Mouse (Mus musculus) c-Kit-positive CD71-negative TER-119-negative erythroid progenitor cells, embryonic 14.5 days (primary cell): Measurements from ENCODE around the gene Zfp69.

Experiments used
- DNase-seq: peaks from one replicate; pipeline ENCODE4 v3.0.0-alpha.2; 2013; ENCODE audit warnings: low read depth

Gene Zfp69

DNA sequence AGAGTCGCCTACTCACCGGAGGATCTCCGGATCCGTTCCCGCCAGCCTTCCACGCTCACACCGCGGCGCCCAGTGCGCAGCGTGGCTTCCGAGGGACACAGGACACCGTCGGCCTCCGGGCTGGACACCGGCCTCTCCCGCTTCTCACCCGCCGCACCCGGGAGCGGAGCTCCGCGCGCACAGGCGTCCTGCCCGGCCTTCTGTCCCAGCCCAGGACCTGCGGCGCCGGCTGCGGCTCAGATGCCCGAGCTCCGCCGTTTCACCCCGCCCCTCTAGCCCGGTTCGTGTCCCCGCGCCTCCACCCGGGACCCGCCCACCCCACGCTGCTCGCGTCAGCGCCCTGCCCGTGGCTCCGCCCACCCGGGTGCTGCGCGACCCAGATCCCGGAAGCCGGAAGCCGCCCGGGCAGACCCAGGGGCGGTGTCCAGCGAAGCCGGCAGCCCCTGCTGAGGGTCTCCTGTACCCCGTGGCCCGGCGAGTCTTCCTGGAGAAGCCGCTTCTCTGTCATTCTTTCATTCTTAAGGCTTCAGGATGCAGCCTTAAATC, at the start of gene Zfp69:
Zfp69 (minus strand) TSS at position 272 of the 546 bp plus-strand sequence.
- DNase-seq = peak; percentile 73

DNA sequence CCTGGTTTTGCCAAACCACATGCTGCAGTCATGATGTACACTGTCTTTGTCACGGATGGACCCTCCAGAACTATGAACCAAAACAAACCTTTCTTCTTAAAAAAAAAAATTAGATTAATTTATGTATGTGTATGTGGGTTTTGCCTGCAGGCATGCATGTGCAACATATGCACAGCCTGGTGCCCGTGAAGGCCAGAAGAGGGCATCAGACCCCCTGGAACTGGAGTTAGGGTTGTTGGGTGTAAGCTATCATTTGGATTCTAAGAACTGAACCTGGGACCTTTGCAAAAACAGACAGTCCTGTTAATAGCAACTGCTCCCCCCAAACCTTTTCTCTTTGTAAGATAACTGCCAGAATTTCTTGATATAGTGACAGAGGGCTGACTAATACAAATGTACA, 49.5 kb upstream of the Zfp69 start:
- no peak for DNase-seq

DNA sequence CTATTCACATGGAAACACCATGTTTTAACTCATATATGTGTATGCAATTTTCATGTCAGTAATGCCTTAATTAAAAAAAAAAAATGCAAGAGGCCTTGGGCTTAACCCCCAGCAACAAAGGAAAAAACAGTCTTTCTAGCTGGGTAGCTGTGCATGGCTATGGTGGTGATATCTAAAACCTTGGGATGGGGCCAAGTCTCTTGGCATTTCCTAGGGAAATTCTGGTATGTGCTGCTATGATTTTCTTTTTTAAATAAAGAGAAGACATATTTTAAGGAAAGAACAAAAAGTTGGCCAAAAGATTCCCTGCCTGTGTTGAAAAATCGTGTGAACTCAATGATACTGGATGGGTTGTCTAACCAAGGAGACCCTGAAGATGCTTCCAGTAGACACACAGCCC, 44.4 kb upstream of the Zfp69 start:
- DNase-seq = no peak

DNA sequence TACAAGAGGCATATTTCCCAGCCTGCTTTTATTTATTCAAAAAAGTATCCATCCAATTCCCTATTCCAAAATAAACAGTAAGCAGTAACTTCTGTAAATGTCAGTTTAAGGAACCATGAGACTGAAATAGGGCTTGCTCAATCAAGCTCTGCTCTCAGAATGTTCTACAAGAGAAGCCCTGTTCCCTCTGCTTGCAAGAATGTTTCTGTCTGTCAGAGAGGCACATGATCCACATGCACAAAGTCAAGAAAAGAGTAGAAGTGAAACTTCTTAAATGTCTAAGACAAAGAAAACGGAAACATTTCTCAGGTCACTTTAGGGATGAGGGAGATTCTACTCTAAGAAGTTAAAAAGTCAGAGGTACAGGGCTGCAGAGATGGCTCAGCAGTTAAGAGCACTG, 41.5 kb upstream of the Zfp69 start:
- no peak for DNase-seq

DNA sequence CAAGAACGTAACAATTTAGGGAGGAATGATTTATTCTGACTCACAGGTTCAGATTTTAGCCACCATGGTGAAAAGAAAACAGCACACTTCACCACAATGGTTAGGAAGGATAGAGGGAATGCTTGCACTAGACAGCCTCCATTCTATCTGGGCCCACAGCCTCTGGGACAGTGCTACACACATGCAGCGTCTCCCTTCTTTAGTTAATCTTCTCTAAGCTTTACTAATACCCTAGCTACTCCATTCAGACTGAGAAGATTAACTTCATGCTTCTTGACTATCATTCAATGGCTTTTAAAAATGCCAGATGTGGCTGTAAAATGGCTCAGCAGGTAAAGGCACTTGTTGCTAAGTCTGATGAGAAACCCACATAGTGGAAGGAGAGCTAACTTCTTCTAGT, 40.8 kb upstream of the Zfp69 start:
- no peak for DNase-seq

DNA sequence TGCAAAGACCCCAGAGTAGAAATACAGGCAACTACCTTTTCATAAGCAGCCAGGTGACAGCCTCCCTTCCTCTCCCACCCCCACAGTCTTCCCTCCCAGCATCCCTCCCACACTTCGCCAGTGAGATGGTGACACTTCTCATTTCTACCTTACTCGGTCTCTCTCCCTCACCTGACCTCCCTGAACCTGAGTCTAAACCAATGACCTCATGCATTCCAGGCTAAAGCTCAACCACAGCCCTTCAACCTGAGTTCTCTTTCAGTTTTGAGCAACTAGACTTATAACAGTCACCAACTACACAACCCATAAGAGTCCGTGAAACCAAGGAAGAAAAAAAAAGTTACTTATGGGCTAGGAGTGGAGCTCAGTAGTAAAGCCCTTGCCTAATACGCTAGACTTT, 35.8 kb upstream of the Zfp69 start:
- no peak for DNase-seq

DNA sequence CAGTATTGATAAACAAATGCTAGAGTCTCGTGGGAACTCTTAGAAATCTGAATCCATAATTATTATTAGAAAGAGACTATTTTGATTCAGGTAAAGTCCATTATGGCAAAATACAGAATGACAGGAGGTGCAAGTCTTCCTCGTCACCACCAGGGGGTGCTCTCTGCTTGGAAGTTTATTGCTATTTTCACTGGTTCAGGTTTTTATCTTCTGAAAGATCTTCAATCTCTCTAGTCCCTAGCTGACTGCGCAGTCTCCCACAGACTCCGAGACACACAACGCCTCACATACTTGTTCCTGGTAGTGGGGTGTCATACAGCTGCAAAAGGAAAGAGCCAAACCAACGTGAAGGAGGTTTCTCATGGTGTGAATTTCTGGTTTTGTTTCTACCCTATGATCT, 34.9 kb upstream of the Zfp69 start:
- peak; percentile 48 for DNase-seq

DNA sequence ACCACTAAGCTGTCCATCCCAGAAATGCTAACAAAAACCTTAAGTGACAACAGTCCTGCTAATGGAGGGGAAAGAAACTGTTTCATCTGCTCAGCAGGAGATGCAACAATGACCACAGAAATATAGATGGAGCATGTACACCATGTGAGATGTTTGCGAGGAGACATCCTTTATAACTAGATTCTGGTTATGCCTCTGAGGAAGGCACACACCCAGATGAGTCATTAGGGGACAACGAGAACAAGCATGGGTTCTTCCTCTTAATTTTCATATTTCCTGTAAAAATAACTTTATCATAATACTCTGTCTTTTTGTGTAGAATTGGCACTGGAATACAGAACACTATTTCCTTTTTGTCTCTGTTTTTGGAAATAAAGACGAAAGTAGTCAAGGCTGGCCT, 26.7 kb upstream of the Zfp69 start:
- DNase-seq = no peak

DNA sequence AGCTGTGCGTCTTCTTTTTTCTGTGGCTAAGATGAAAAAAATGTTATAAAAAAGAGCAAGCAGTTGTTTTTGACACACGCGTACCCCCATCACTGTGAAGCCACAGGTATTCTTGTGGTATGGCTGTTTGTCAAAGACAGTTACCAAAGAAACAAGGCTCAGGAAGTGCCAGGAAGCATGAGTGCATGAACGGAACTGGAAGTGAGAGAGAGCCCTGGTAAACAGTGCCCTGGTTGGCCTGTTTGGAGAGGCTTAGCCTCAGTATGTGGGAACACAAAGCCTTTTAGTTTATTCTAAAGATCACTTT, 23.9 kb upstream of the Zfp69 start:
- DNase-seq = no peak

DNA sequence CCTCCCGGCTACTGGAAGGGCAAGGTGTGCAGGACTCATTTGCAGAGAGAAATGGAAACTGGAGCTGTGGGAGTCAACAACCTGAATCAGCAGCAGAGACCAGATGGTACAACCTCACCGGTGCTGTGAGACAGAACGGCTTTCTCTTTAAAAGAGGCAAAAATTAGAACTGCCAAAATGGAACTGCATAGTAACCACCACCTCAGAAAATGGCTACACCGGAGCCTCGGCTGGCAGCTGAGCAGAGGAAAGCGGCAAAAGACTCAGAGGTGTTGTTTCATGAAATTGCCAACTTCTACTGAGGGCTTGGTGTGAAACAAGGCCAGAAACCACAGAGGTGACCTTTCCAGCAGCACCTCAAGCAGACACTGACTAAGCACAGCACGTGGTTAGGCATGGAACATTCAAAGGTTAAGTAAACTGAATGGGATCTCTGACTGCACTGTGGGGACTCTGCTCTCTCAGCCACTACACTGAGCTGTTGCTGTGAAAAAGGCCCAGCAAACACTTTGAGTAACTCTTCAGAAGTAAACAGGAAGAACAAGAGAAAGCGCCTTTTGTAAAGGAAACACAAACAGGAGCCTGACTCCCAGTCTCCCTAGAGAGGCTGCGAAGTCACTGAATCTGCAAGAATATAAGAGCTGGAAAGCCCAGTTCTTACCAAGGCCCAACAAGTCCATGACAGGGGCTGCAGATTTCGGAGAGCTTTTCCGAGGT, 23.4 kb upstream of the Zfp69 start:
- no peak for DNase-seq

DNA sequence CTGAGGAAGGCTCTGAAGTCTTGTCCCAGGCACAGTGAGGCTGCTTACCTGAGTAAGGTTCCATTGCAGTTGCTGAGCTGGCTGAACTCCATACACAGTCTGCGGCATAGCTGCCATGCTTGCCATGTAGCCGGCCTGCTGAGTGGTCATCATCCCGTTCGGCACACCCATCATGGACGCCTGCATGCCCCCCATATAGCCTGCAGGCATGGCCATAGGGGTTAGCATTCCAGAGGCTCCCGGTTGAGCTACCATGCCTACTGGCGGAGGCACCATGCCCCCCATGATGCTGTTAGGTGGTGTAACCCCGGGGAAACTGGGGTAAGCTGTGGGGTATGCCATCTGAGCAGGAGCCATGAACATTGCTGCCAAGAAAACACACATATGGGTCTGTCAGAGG, 20.3 kb upstream of the Zfp69 start:
- DNase-seq = no peak

DNA sequence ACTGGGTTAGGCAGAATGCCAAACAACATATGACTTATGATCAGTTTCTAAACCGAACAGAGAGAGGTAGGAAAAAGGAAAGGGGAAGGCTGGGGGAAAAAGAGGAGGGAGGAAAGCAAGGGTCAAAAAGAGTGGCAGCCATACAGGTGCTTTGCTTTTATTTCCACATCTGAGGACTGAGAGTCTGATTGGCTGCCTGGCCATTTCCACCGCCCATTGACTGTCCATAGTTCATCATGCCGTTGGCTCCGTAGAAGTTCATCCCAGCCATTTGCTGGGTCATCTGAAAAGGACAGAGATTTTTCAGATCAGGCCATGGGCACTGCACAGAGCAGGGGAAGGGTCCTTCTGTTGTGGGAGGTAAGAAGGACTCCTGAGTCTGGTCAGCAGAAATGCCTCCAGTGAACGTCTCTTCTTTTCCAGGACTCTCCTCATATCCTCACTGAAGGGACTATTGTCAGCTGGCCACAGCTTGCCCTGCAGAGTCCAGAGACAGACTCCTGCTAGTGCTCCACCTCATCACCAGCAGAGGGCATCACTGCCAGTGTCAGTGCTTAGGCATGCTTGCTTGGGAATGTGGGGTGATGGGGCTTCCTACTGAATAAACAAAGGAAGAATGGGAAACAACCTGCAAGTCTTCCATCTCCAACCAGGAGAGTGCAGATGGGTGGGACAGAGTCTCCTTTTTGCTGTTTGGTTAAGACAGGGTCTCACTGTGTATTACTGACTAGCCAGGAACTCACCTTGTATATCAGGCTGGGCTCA, 18.1 kb upstream of the Zfp69 start:
- no peak for DNase-seq

DNA sequence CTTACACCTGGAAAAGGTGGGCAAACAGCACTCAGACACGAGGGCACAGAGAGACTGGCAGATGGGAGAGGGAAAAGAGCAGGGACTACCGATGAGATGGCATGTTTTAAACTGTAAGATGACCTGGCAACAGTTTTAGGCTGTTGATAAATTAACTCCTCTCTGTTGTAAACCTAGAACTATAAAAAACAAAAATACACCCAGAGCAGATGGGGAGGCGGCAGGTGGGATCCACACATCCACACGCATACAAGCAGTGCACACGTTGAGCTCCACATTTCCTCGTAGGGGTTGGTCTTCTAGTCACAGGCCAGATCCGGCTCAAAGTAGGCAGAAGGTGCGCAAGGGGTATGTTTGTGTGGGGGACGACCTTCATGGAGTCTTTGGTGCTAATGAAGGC, 17.0 kb upstream of the Zfp69 start:
- DNase-seq = no peak

DNA sequence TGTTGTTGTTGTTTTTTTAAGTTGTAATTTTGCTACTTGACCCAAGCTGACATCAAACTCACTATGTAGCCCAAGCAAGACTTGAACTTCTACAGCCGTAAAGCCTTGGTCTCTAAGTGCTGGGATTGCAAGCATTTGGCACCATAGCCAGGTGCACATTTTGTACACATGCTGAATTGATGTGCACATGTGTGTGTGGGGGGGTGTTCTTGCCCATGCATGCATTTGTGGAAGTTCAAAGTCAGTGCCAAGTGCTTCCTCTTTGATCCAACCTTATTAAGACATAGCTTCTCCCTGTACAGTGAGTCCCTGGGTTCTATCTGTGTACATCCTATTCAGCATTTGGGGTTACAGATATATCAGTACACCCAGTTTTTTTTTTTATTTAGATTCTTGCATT, 4.1 kb upstream of the Zfp69 start:
- DNase-seq = no peak

DNA sequence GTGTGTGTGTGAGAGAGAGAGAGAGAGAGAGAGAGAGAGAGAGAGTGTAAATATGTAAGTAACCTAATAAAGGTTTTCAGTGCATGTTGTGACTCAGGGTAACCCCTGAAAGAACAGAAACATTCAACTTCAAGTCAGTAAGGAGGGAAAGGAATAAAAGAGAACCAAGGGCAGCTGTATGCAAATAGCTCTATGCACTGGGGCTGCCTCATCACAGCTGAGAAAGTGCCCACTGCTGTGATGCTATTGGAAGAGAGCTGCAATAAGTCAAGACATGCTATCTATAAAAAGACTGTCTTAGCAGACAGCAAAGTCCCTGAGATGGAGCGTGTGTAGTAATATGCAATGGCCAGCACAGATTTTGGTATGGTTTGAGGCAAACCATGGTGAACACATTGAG, 2.2 kb upstream of the Zfp69 start:
- DNase-seq = no peak

DNA sequence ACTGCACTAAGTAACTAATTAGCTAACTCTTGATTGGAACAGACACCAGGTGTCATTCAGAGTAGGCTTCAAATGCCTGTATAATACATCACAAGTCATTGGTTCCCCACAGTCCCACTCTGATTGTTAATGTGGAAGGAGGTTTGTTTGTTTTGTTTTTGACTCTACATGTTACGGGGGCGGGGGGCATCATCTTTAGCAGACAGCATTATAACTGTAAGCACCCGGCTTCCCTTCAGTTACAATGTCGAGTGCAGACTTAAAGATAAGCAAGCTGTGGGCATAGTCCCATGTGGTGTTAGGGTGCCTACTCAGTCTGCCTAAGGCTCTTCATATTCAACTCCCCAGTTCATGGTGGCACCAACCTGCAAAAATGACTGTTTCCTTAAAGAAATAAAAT, 1.5 kb upstream of the Zfp69 start:
- DNase-seq = no peak

DNA sequence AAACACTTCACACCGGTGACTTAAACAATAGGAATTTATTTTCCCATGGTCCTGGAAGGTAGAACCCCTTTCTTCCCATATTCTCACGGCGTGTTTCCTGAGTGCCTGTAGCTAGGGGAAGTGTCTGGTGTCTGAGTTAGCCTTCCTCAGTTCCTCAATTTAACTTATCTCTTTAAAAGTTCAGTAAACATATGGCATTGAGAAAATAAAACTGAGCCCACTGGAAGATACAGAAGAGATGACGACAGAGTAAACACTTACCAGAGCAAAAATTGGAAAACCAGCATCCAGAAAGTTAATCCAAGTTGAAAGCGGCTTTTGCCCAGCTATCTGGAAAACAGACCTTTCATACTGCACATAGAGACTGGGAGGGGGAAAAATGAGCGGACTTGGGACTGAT, 664 bp upstream of the Zfp69 start:
- no peak for DNase-seq

DNA sequence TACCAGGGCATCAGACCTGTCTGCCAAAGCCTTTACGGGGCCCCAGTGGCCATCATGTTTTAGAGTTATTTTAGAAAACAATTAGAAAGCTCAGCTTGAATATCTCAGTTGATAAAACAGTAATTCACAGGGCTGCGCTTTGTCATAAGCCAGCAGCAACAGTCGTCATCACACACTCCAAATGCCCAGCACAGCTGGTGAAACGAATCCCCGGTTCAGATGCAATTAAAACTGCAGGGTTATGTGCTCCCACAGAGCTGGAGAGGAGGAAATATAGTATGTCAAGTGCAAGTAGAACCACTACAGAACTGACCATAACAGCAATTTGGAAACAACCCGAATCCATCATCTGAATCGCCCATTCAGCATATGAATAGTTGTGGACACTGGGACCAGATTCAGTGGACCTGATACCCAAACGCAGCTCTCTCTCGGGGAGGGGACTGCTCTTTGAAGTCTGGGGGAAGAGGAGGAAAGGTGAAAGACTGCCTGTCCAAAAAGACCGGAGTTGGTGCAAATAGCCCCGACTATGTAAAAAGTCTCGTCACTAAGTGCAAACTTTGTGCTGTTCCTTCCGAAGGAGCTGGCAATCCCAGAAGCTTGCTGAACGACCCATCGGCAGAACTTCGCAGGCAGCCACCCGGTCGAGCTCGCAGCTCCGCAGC, 604 bp downstream of the Zfp69 start:
- DNase-seq = no peak

DNA sequence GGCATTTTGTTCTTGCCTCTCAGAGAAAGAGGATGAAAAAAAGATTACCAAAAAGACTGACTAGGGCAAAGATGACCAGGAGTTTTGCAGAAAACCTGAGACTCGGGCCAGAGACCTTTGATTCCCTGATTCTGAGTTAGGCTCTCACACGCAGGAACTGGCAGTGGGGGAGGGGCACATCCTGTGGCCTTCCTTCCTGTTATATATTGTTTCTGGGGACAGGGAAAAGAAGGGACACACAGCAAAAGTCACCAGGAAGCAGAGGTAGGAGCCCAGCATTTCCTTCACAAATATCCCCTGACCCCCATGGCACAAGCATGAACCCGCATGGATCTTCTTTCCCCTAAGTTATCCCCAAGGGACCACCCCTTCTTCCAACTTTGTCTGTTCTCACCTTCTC, 2.6 kb downstream of the Zfp69 start:
- no peak for DNase-seq

DNA sequence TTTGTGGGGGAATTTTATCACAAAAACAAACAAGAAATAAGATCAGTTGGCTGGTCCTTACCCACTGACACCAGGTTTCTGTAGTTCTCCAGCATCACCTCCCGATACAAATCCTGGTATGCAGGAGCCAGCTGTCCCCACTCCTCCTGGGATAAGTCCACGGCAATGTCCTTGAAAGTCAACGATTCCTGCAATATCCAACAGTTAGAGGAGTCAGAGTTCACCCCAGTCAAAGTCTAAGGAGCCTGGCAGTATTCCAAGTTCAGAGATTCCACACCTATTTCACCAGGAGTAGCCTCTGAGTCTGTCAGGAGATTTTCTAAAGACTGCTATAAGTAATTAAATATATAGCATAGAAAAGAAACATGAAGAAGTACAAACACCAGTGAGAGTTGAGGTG, 16.5 kb downstream of the Zfp69 start:
- DNase-seq = no peak

DNA sequence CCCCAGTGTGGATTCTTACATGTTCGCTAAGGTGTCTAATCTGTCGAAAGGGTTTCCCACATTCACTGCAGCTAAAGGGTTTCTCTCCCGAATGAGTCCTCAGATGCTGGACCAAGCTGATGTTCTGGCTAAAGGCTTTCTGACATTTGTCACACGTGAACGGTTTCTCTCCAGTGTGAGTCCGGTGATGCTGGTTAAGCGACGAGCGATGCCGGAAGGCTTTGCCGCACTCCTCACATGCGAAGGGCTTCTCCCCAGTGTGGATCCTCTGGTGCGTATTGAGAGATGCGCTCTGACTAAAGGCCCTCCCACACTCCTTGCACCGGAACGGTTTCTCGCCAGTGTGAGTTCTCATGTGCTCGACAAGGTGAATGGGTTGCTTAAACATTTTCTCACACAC, 20.8 kb downstream of the Zfp69 start:
- DNase-seq = no peak

DNA sequence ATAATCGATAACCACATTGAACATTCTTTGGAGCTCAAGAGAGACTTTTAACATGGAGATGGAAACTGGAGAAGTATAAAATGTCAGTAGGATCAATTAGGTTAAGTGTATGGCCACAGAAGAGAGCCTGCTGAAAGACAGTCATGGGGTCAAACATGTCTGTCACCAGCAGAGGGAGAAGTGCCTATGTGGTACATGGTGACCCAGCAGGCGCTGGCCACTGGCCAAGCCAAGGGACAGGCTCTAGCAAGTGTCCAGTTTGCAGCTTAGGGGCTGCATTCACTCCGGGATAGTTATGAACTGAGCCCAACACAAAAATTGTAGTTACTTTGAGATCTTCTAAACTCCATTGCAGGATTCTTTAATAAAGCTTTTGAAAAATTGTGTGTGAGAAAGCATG, 22.8 kb downstream of the Zfp69 start:
- no peak for DNase-seq

DNA sequence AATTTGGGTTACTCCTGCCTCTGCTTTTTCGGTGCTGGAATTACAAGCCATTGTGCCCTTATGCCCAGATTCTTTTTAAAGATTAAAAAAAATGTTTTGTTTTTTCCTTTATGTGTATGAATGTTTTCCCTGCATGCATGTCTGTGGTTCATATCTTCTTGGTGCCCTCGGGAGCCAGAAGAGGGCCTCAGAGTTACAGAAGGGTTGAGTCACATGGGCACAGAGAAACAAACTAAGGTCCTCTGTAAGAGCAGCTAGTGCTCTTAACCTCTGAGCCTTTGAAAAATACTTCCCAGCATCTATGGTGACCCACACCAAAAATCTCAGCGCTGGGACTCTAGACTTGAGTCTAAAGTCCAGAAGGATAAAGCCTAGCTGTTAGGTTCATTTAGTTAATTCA, 26.1 kb downstream of the Zfp69 start:
- peak; percentile 31 for DNase-seq
